Mouse (Mus musculus): ENCODE measurements around the gene Map3k7cl. TPM values are rescaled to one million over a fixed set of nuclear protein-coding genes. Genes with fewer than 3 reads are reported as not detected.
A peak's percentile ranks its signal among the peaks of the same experiment; 100 is the strongest.

Gene Map3k7cl
- polyA plus RNA-seq, 1 experiment from 2014 or later = not detected

GRCm38 (mm10) chr16:87568241-87568640 is 15.1 kb downstream of the Map3k7cl start:
- 94% methylated on average over 7 of the region's 7 CpGs for WGBS
- no peak for ATAC-seq

GRCm38 (mm10) chr16:87569576-87570105 is 16.5 kb downstream of the Map3k7cl start:
- Histone ChIP-seq H3K4me2 (replicated peaks) (no peak overlapping the region), H3K36me3 (no peaks in the 10 kb centered on the region), H3K27ac (no peak overlapping the region), H3K4me1 (replicated peaks) (no peaks in the 10 kb centered on the region), H3K9me3 (no peaks in the 10 kb centered on the region), H3K4me3 (replicated peaks) (no peak overlapping the region), H3K27me3 (no peaks in the 10 kb centered on the region), H3K9ac (replicated peaks) (no peak overlapping the region)
- ATAC-seq = no peak
- 89% methylated on average over 7 of the region's 7 CpGs for WGBS

More at GRCm38 (mm10) chr16:87568241-87568640, 15.1 kb downstream of the Map3k7cl start:
- Histone ChIP-seq H3K9me3 (no peaks in the 10 kb centered on the region), H3K36me3 (no peaks in the 10 kb centered on the region), H3K4me1 (replicated peaks) (no peaks in the 10 kb centered on the region), H3K27ac (no peak overlapping the region), H3K4me3 (replicated peaks) (no peak overlapping the region), H3K9ac (replicated peaks) (no peak overlapping the region), H3K27me3 (no peaks in the 10 kb centered on the region), H3K4me2 (replicated peaks) (no peak overlapping the region)

GRCm38 (mm10) chr16:87570334-87570733 is 17.2 kb downstream of the Map3k7cl start:
- no peaks in the 10 kb centered on the region for H3K36me3 ChIP-seq
- H3K4me1 ChIP-seq (replicated peaks) = no peaks in the 10 kb centered on the region
- H3K4me2 ChIP-seq (replicated peaks) = no peak overlapping the region
- H3K27me3 ChIP-seq = no peaks in the 10 kb centered on the region
- no peaks in the 10 kb centered on the region for H3K9me3 ChIP-seq
- 74% methylated on average over 7 of the region's 7 CpGs for WGBS
- ATAC-seq = no peak
- no peak overlapping the region for H3K27ac ChIP-seq
- H3K9ac ChIP-seq (replicated peaks) = no peak overlapping the region
- H3K4me3 ChIP-seq (replicated peaks) = no peak overlapping the region

- Histone ChIP-seq H3K4me1 (replicated peaks) (no peaks in the 10 kb centered on the region), H3K9me3 (no peaks in the 10 kb centered on the region), H3K4me3 (replicated peaks) (no peak overlapping the region), H3K9ac (replicated peaks) (no peak overlapping the region), H3K36me3 (no peaks in the 10 kb centered on the region), H3K27ac (no peak overlapping the region), H3K4me2 (replicated peaks) (no peak overlapping the region), H3K27me3 (no peaks in the 10 kb centered on the region)
- 78% methylated on average over 5 of the region's 5 CpGs for WGBS
- ATAC-seq = no peak
Observed at GRCm38 (mm10) chr16:87573409-87573808, 20.3 kb downstream of the Map3k7cl start.

- WGBS = 81% methylated on average over 5 of the region's 5 CpGs
- H3K36me3 ChIP-seq = no peaks in the 10 kb centered on the region
- ATAC-seq = no peak
- H3K9me3 ChIP-seq = no peaks in the 10 kb centered on the region
- no peak overlapping the region for H3K4me2 ChIP-seq (replicated peaks)
- no peak overlapping the region for H3K9ac ChIP-seq (replicated peaks)
- H3K4me3 ChIP-seq (replicated peaks) = no peak overlapping the region
- no peaks in the 10 kb centered on the region for H3K4me1 ChIP-seq (replicated peaks)
- no peak overlapping the region for H3K27ac ChIP-seq
- H3K27me3 ChIP-seq = no peaks in the 10 kb centered on the region
Observed at GRCm38 (mm10) chr16:87574160-87574559, 21.0 kb downstream of the Map3k7cl start.

- WGBS = 87% methylated on average over 10 of the region's 10 CpGs
- Histone ChIP-seq H3K4me2 (replicated peaks) (no peak overlapping the region), H3K4me1 (replicated peaks) (no peaks in the 10 kb centered on the region), H3K9ac (replicated peaks) (no peak overlapping the region), H3K36me3 (no peaks in the 10 kb centered on the region), H3K27me3 (no peaks in the 10 kb centered on the region), H3K9me3 (no peaks in the 10 kb centered on the region), H3K27ac (no peak overlapping the region), H3K4me3 (replicated peaks) (no peak overlapping the region)
- no peak for ATAC-seq
Observed at GRCm38 (mm10) chr16:87575600-87575999, 22.5 kb downstream of the Map3k7cl start.

- no peak overlapping the region for H3K9ac ChIP-seq (replicated peaks)
- H3K4me3 ChIP-seq (replicated peaks) = no peak overlapping the region
- no peak overlapping the region for H3K4me2 ChIP-seq (replicated peaks)
- H3K4me1 ChIP-seq (replicated peaks) = no peaks in the 10 kb centered on the region
- no peak for ATAC-seq
- no peaks in the 10 kb centered on the region for H3K9me3 ChIP-seq
- H3K27ac ChIP-seq = no peak overlapping the region
- WGBS = 85% methylated on average over 7 of the region's 7 CpGs
- no peaks in the 10 kb centered on the region for H3K36me3 ChIP-seq
- no peaks in the 10 kb centered on the region for H3K27me3 ChIP-seq
Observed at GRCm38 (mm10) chr16:87578881-87579280, 25.8 kb downstream of the Map3k7cl start.

GRCm38 (mm10) chr16:87579462-87579861 is 26.3 kb downstream of the Map3k7cl start:
- no peaks in the 10 kb centered on the region for H3K36me3 ChIP-seq
- no peaks in the 10 kb centered on the region for H3K4me1 ChIP-seq (replicated peaks)
- no peak overlapping the region for H3K4me3 ChIP-seq (replicated peaks)
- WGBS = 77% methylated on average over 14 of the region's 14 CpGs
- no peak for ATAC-seq
- H3K4me2 ChIP-seq (replicated peaks) = no peak overlapping the region
- H3K9ac ChIP-seq (replicated peaks) = no peak overlapping the region
- H3K27me3 ChIP-seq = no peaks in the 10 kb centered on the region
- H3K9me3 ChIP-seq = no peaks in the 10 kb centered on the region
- H3K27ac ChIP-seq = no peak overlapping the region

GRCm38 (mm10) chr16:87582776-87583175 is 29.6 kb downstream of the Map3k7cl start:
- Histone ChIP-seq H3K9me3 (no peaks in the 10 kb centered on the region), H3K4me1 (replicated peaks) (no peaks in the 10 kb centered on the region), H3K4me2 (replicated peaks) (no peak overlapping the region), H3K27me3 (no peaks in the 10 kb centered on the region), H3K27ac (no peak overlapping the region), H3K9ac (replicated peaks) (no peak overlapping the region), H3K36me3 (no peaks in the 10 kb centered on the region), H3K4me3 (replicated peaks) (no peak overlapping the region)
- 90% methylated on average over 6 of the region's 6 CpGs for whole genome bisulfite sequencing
- no peak for ATAC-seq

- H3K4me3 ChIP-seq (replicated peaks) = no peak overlapping the region
- no peak overlapping the region for H3K9ac ChIP-seq (replicated peaks)
- H3K4me1 ChIP-seq (replicated peaks) = no peaks in the 10 kb centered on the region
- no peak overlapping the region for H3K4me2 ChIP-seq (replicated peaks)
- H3K9me3 ChIP-seq = no peaks in the 10 kb centered on the region
- no peaks in the 10 kb centered on the region for H3K36me3 ChIP-seq
- 84% methylated on average over 7 of the region's 7 CpGs for WGBS
- H3K27me3 ChIP-seq = no peaks in the 10 kb centered on the region
- no peak for ATAC-seq
- no peak overlapping the region for H3K27ac ChIP-seq
Observed at GRCm38 (mm10) chr16:87584618-87585017, 31.5 kb downstream of the Map3k7cl start.

- no peak overlapping the region for H3K4me2 ChIP-seq (replicated peaks)
- no peaks in the 10 kb centered on the region for H3K4me1 ChIP-seq (replicated peaks)
- H3K36me3 ChIP-seq = no peaks in the 10 kb centered on the region
- H3K9ac ChIP-seq (replicated peaks) = no peak overlapping the region
- ATAC-seq = no peak
- H3K27me3 ChIP-seq = no peaks in the 10 kb centered on the region
- H3K4me3 ChIP-seq (replicated peaks) = no peak overlapping the region
- H3K9me3 ChIP-seq = no peaks in the 10 kb centered on the region
- no peak overlapping the region for H3K27ac ChIP-seq
- WGBS = 90% methylated on average over 8 of the region's 8 CpGs
Observed at GRCm38 (mm10) chr16:87585548-87586262, 32.6 kb downstream of the Map3k7cl start.

- 56% methylated on average over 8 of the region's 8 CpGs for WGBS
Observed at GRCm38 (mm10) chr16:87587843-87588242, 34.7 kb downstream of the Map3k7cl start.

More at GRCm38 (mm10) chr16:87587843-87588242, 34.7 kb downstream of the Map3k7cl start:
- Histone ChIP-seq H3K4me1 (replicated peaks) (no peaks in the 10 kb centered on the region), H3K9ac (replicated peaks) (no peak overlapping the region), H3K9me3 (no peaks in the 10 kb centered on the region; the same call in 1 of the 2 replicates), H3K36me3 (no peaks in the 10 kb centered on the region), H3K4me2 (replicated peaks) (no peak overlapping the region), H3K27ac (no peak overlapping the region), H3K27me3 (no peaks in the 10 kb centered on the region), H3K4me3 (replicated peaks) (no peak overlapping the region)
- peak; percentile 14; the same call in 1 of the 2 replicates for ATAC-seq

All from midbrain, embryonic 13.5 days (tissue).